ENCODE assay signal across 8 mouse cellular contexts in genomic region chr19:46326756-46327305, GRCm38 (mm10). TPM values are rescaled to one million over a fixed set of nuclear protein-coding genes. Genes with fewer than 3 reads are reported as not detected.
DNase-seq lines count a peak whose midpoint lies in the region; ATAC-seq and TF ChIP-seq lines count a peak whose summit lies in the region.

Psd (minus strand) TSS chr19:46327156.

- peaks cover 16% of the 10 kb centered on the region; the same call in 1 of the 2 replicates for H3K36me3 ChIP-seq in embryonic facial prominence, embryonic 14.5 days (ENCODE audit: control insufficient read depth, insufficient read depth, low read length)
- peaks cover 11% of the 10 kb centered on the region for H3K36me3 ChIP-seq in hindbrain, embryonic 15.5 days
- no peaks in the 10 kb centered on the region for H3K36me3 ChIP-seq in midbrain, embryonic 11.5 days (ENCODE audit: control insufficient read depth, insufficient read depth, low read length)

- DNase-seq in gastrocnemius, adult 2 months: peak; percentile 68
- DNase-seq in gastrocnemius, adult 8-10 months (ENCODE audit: low spot score in 2 of 2): no peak
- no peak for DNase-seq in adrenal gland, adult 8-10 months
- no peak for DNase-seq in embryonic facial prominence, embryonic 14.5 days (ENCODE audit: low spot score)
- DNase-seq in left cerebral cortex, postnatal 4 days: peak; percentile 79
- peak; percentile 96 for DNase-seq in midbrain, embryonic 11.5 days (ENCODE audit: low spot score, missing footprints)
- DNase-seq in thymus, postnatal 14 days: peak; percentile 66

- peaks cover 54% of the 10 kb centered on the region for H3K27me3 ChIP-seq in embryonic facial prominence, embryonic 14.5 days (replicated peaks; ENCODE audit: control insufficient read depth, insufficient read depth, low read length)
- 0 out of 2 replicates have a peak, but pooled peaks cover 2% of the 10 kb centered on the region for H3K27me3 ChIP-seq in hindbrain, embryonic 15.5 days
- H3K27me3 ChIP-seq in midbrain, embryonic 11.5 days (ENCODE audit: control insufficient read depth, insufficient read depth, low read length): peaks cover 15% of the 10 kb centered on the region

- peaks cover 14% of the 10 kb centered on the region for H3K4me1 ChIP-seq in embryonic facial prominence, embryonic 14.5 days (ENCODE audit: control insufficient read depth, insufficient read depth, low read length)
- peaks cover 68% of the 10 kb centered on the region for H3K4me1 ChIP-seq in hindbrain, embryonic 15.5 days (replicated peaks)
- H3K4me1 ChIP-seq in midbrain, embryonic 11.5 days (ENCODE audit: control insufficient read depth, insufficient read depth, low read length): peaks cover 36% of the 10 kb centered on the region

- no peak for ATAC-seq in embryonic facial prominence, embryonic 14.5 days (ENCODE audit: low read depth)
- ATAC-seq in hindbrain, embryonic 15.5 days (ENCODE audit: low FRiP score, low read depth): no peak
- ATAC-seq in midbrain, embryonic 11.5 days (ENCODE audit: low FRiP score): no peak

- peak within 1 kb of the TSS; percentile 95 for H3K27ac ChIP-seq in gastrocnemius, adult 2 months
- H3K27ac ChIP-seq in embryonic facial prominence, embryonic 14.5 days (replicated peaks; ENCODE audit: low read depth, low read length): peak within 1 kb of the TSS; percentile 83
- H3K27ac ChIP-seq in hindbrain, embryonic 15.5 days (replicated peaks): peak within 1 kb of the TSS; percentile 97
- peak within 1 kb of the TSS; percentile 89 for H3K27ac ChIP-seq in midbrain, embryonic 11.5 days (ENCODE audit: low read depth, low read length)

- peak within 1 kb of the TSS; percentile 99 for H3K4me2 ChIP-seq in embryonic facial prominence, embryonic 14.5 days (ENCODE audit: low read depth, low read length)
- H3K4me2 ChIP-seq in hindbrain, embryonic 15.5 days: peak within 1 kb of the TSS; percentile 97
- peak within 1 kb of the TSS; percentile 100 for H3K4me2 ChIP-seq in midbrain, embryonic 11.5 days

- intact Hi-C loops in gastrocnemius, adult 2 months (cut with DNase I): no loop called here
- intact Hi-C loops in left cerebral cortex, postnatal 4 days (cut with DNase I): no loop called here

- peak within 1 kb of the TSS; percentile 75 for H3K4me3 ChIP-seq in gastrocnemius, adult 2 months
- H3K4me3 ChIP-seq in embryonic facial prominence, embryonic 14.5 days (ENCODE audit: low read depth, low read length): peak within 1 kb of the TSS; percentile 70
- H3K4me3 ChIP-seq in hindbrain, embryonic 15.5 days: peak within 1 kb of the TSS; percentile 57
- peak within 1 kb of the TSS; percentile 65 for H3K4me3 ChIP-seq in midbrain, embryonic 11.5 days (ENCODE audit: low read depth, low read length)

- no peaks in the 10 kb centered on the region for H3K9me3 ChIP-seq in embryonic facial prominence, embryonic 14.5 days (ENCODE audit: control insufficient read depth, low read length)
- H3K9me3 ChIP-seq in hindbrain, embryonic 15.5 days: no peaks in the 10 kb centered on the region
- no peaks in the 10 kb centered on the region for H3K9me3 ChIP-seq in midbrain, embryonic 11.5 days (ENCODE audit: control insufficient read depth, low read length)

- TF ChIP-seq CTCF in gastrocnemius, adult 2 months (IDR thresholded peaks at IDR 0.05): no peak

- WGBS in embryonic facial prominence, embryonic 14.5 days: under 1% methylated on average over 34 of the region's 35 CpGs
- WGBS in hindbrain, embryonic 15.5 days: under 1% methylated on average over 35 of the region's 35 CpGs
- WGBS in midbrain, embryonic 11.5 days: under 1% methylated on average over 35 of the region's 35 CpGs

- H3K9ac ChIP-seq in embryonic facial prominence, embryonic 14.5 days (ENCODE audit: low read depth, low read length): peak within 1 kb of the TSS; percentile 67
- peak within 1 kb of the TSS; percentile 67 for H3K9ac ChIP-seq in hindbrain, embryonic 15.5 days
- H3K9ac ChIP-seq in midbrain, embryonic 11.5 days (ENCODE audit: low read length): peak within 1 kb of the TSS; percentile 80

RNA-seq across cellular contexts. Expression of gene Psd, which starts in this region (rescaled TPM):
- under 1 TPM; 0.14 to 0.36 TPM for total RNA-seq in gastrocnemius, adult 2 months (2021)
- total RNA-seq in gastrocnemius, adult 8-10 months (2022): under 1 TPM in 2 of 4 experiments, not detected in 2; 0.15 to 0.19 TPM
- 10 to 100 TPM in 3 of 4 experiments, 1 to 10 TPM in 1; 7.9 to 14.9 (median 13.1) TPM for total RNA-seq in adrenal gland, adult 8-10 months (2022)
- 5.8 and 8.6 TPM in 2 replicates for polyA plus RNA-seq in embryonic facial prominence, embryonic 14.5 days (2014; fragmentation: Nextera tagmentation; extraction: Ambion mirVana)
- polyA plus RNA-seq in hindbrain, embryonic 15.5 days (2015; fragmentation: Nextera tagmentation; extraction: Ambion mirVana): 119 and 145 TPM in 2 replicates
- 100 to 1,000 TPM; 670 to 671 TPM for total RNA-seq in left cerebral cortex, postnatal 4 days (2021)
- 10.7 and 11.0 TPM in 2 replicates for polyA plus RNA-seq in midbrain, embryonic 11.5 days (2014; fragmentation: Nextera tagmentation; extraction: Ambion mirVana)

Comparison
In these comparisons a context has a peak if more than half of its experiments do, and no peak if none do; other contexts are left out.
1. RNA of gene Psd (total RNA-seq): 670 to 671 TPM in left cerebral cortex, postnatal 4 days; 7.9 to 14.9 TPM in adrenal gland, adult 8-10 months, 0.14 to 0.36 TPM in gastrocnemius, adult 2 months and 0.15 to 0.19 TPM in gastrocnemius, adult 8-10 months; every median in the first group is over 10 times any median in the second.
2. Peak in DNase-seq, H3K4me3 ChIP-seq and H3K27ac ChIP-seq in gastrocnemius, adult 2 months; RNA of the gene not detected or under 1 TPM.
3. DNase-seq: peak in left cerebral cortex, postnatal 4 days (single experiment), midbrain, embryonic 11.5 days (single experiment) and thymus, postnatal 14 days (single experiment); none in gastrocnemius, adult 8-10 months (0 of 2), adrenal gland, adult 8-10 months (single experiment) and embryonic facial prominence, embryonic 14.5 days (single experiment).
4. Peak in every context shown above with its lines, with median percentiles within 50 percentile points of each other: H3K27ac ChIP-seq, H3K4me3 ChIP-seq, H3K4me2 ChIP-seq and H3K9ac ChIP-seq.